Mouse (Mus musculus) stomach, embryonic 15.5 days (tissue): ENCODE data around the gene Nkain2. TPM values are rescaled to one million over a fixed set of nuclear protein-coding genes. Genes with fewer than 3 reads are reported as not detected.
"Not testable (repeated sequence)": the region's sequence is repeated elsewhere in the genome, so short reads cannot be mapped to it uniquely, and the experiment has no call there.

Experiments
- ATAC-seq: fragments of 200-750 bp; cut with Nextera tagmentation; 2 replicates; pipeline ENCODE4 v1.8.0; 2017; ENCODE audit warnings: low read depth, moderate number of reproducible peaks, moderate TSS enrichment; ENCODE audit not compliant: insufficient read depth, low FRiP score
- H3K27ac ChIP-seq: fragments of 300-500 bp; sonication (generic); 2 replicates; pipeline ENCODE4 v1.5.1; 2015; ENCODE audit warnings: mild to moderate bottlenecking, inconsistent platforms
- H3K27me3 ChIP-seq: fragments of 300-500 bp; sonication (generic); replicated peaks from 2 replicates; pipeline ENCODE4 v1.6.1; 2015; ENCODE audit warnings: inconsistent platforms
- H3K36me3 ChIP-seq: fragments of 300-500 bp; sonication (generic); 2 replicates; pipeline ENCODE4 v1.6.1; 2015; ENCODE audit warnings: inconsistent platforms
- H3K4me1 ChIP-seq: fragments of 300-500 bp; sonication (generic); 2 replicates; pipeline ENCODE4 v1.6.1; 2015; ENCODE audit warnings: inconsistent platforms
- H3K4me2 ChIP-seq: fragments of 300-500 bp; sonication (generic); 2 replicates; pipeline ENCODE4 v1.6.1; 2015; ENCODE audit warnings: mild to moderate bottlenecking, inconsistent platforms
- H3K4me3 ChIP-seq: fragments of 300-500 bp; sonication (generic); replicated peaks from 2 replicates; pipeline ENCODE4 v1.5.1; 2015; ENCODE audit warnings: inconsistent platforms
- H3K9ac ChIP-seq: fragments of 300-500 bp; sonication (generic); 2 replicates; pipeline ENCODE4 v1.6.1; 2015; ENCODE audit warnings: inconsistent platforms
- H3K9me3 ChIP-seq: fragments of 300-500 bp; sonication (generic); 2 replicates; pipeline ENCODE4 v1.6.1; 2016; ENCODE audit warnings: inconsistent platforms
- WGBS: fragments of 180-500 bp; shearing (Covaris S2); methylation state at CpG from one replicate; pipeline ENCODE4 v1.1.7; 2015; 5-methylcytosine and 5-hydroxymethylcytosine counted together
- polyA plus RNA-seq: library from polyadenylated mRNA; unstranded; fragments of >200 nt; fragmentation: Nextera tagmentation; extraction: Ambion mirVana; gene quantifications from 2 replicates; pipeline ENCODE4 v1.2.1, GENCODE M21; 2015

Nkain2 gene
- polyA plus RNA-seq, 1 experiment from 2014 or later = 0.59 TPM

- Histone ChIP-seq H3K9ac (no peak overlapping the region), H3K4me1 (no peaks in the 10 kb centered on the region), H3K27me3 (no peaks in the 10 kb centered on the region), H3K36me3 (no peaks in the 10 kb centered on the region), H3K4me3 (no peak overlapping the region), H3K27ac (no peak overlapping the region), H3K4me2 (no peak overlapping the region), H3K9me3 (no peaks in the 10 kb centered on the region)
- WGBS = 53% methylated on average over 1 of the region's 1 CpGs
- no peak for ATAC-seq
Measured at GRCm38 (mm10) chr10:32018385-32018784, 871.9 kb downstream of the Nkain2 start.

GRCm38 (mm10) chr10:32001216-32001753, 889.0 kb downstream of the Nkain2 start:
- no peaks in the 10 kb centered on the region for H3K27me3 ChIP-seq
- no peak overlapping the region for H3K27ac ChIP-seq
- no peak overlapping the region for H3K4me3 ChIP-seq
- no peaks in the 10 kb centered on the region for H3K36me3 ChIP-seq
- no peaks in the 10 kb centered on the region for H3K4me1 ChIP-seq
- no peak overlapping the region for H3K9ac ChIP-seq
- H3K4me2 ChIP-seq = no peak overlapping the region
- ATAC-seq = no peak
- no peaks in the 10 kb centered on the region for H3K9me3 ChIP-seq
- WGBS = 88% methylated on average over 1 of the region's 1 CpGs

- no peaks in the 10 kb centered on the region for H3K4me1 ChIP-seq
- H3K4me2 ChIP-seq = no peak overlapping the region
- ATAC-seq = no peak
- H3K9ac ChIP-seq = no peak overlapping the region
- H3K9me3 ChIP-seq = no peaks in the 10 kb centered on the region
- no peaks in the 10 kb centered on the region for H3K36me3 ChIP-seq
- H3K4me3 ChIP-seq = no peak overlapping the region
- H3K27ac ChIP-seq = no peak overlapping the region
- no peaks in the 10 kb centered on the region for H3K27me3 ChIP-seq
- WGBS = 76% methylated on average over 1 of the region's 1 CpGs
Measured at GRCm38 (mm10) chr10:31993205-31993604, 897.1 kb downstream of the Nkain2 start.

GRCm38 (mm10) chr10:31978387-31978786, 911.9 kb downstream of the Nkain2 start:
- no peaks in the 10 kb centered on the region for H3K27me3 ChIP-seq
- H3K27ac ChIP-seq = no peak overlapping the region
- H3K36me3 ChIP-seq = no peaks in the 10 kb centered on the region
- H3K4me1 ChIP-seq = no peaks in the 10 kb centered on the region
- ATAC-seq = no peak
- no peak overlapping the region for H3K4me2 ChIP-seq
- H3K9ac ChIP-seq = no peak overlapping the region
- H3K4me3 ChIP-seq = no peak overlapping the region
- no peaks in the 10 kb centered on the region for H3K9me3 ChIP-seq

GRCm38 (mm10) chr10:31947178-31947726, 943.0 kb downstream of the Nkain2 start:
- no peak overlapping the region for H3K9ac ChIP-seq
- no peak overlapping the region for H3K4me2 ChIP-seq
- H3K4me1 ChIP-seq = no peaks in the 10 kb centered on the region
- WGBS = 78% methylated on average over 2 of the region's 2 CpGs
- H3K27me3 ChIP-seq = no peaks in the 10 kb centered on the region
- H3K36me3 ChIP-seq = no peaks in the 10 kb centered on the region
- no peaks in the 10 kb centered on the region for H3K9me3 ChIP-seq
- no peak overlapping the region for H3K27ac ChIP-seq
- H3K4me3 ChIP-seq = no peak overlapping the region
- ATAC-seq = no peak

GRCm38 (mm10) chr10:31931961-31932360, 958.3 kb downstream of the Nkain2 start:
- WGBS = 94% methylated on average over 2 of the region's 2 CpGs
- ATAC-seq = no peak

GRCm38 (mm10) chr10:31927657-31928056, 962.6 kb downstream of the Nkain2 start:
- Histone ChIP-seq H3K9ac (no peak overlapping the region), H3K4me3 (no peak overlapping the region), H3K4me2 (no peak overlapping the region), H3K27me3 (no peaks in the 10 kb centered on the region), H3K36me3 (no peaks in the 10 kb centered on the region), H3K9me3 (no peaks in the 10 kb centered on the region), H3K27ac (no peak overlapping the region), H3K4me1 (no peaks in the 10 kb centered on the region)
- no peak for ATAC-seq
- WGBS = 48% methylated on average over 5 of the region's 5 CpGs

More at GRCm38 (mm10) chr10:31931961-31932360, 958.3 kb downstream of the Nkain2 start:
- Histone ChIP-seq H3K4me1 (no peaks in the 10 kb centered on the region), H3K9me3 (no peaks in the 10 kb centered on the region), H3K27me3 (no peaks in the 10 kb centered on the region), H3K27ac (no peak overlapping the region), H3K9ac (no peak overlapping the region), H3K4me2 (no peak overlapping the region), H3K4me3 (no peak overlapping the region), H3K36me3 (no peaks in the 10 kb centered on the region)

GRCm38 (mm10) chr10:31920901-31921300, 969.4 kb downstream of the Nkain2 start:
- not testable (repeated sequence) for H3K36me3 ChIP-seq, ATAC-seq, H3K27ac ChIP-seq, H3K9me3 ChIP-seq, H3K4me2 ChIP-seq, H3K9ac ChIP-seq, H3K4me1 ChIP-seq, H3K4me3 ChIP-seq, H3K27me3 ChIP-seq
- 92% methylated on average over 3 of the region's 3 CpGs for whole genome bisulfite sequencing

GRCm38 (mm10) chr10:31907488-31907887, 982.8 kb downstream of the Nkain2 start:
- WGBS = 77% methylated on average over 3 of the region's 3 CpGs
- Histone ChIP-seq H3K4me2 (no peak overlapping the region), H3K36me3 (no peaks in the 10 kb centered on the region), H3K9me3 (no peaks in the 10 kb centered on the region), H3K27ac (no peak overlapping the region), H3K4me3 (no peak overlapping the region), H3K27me3 (no peaks in the 10 kb centered on the region), H3K9ac (no peak overlapping the region), H3K4me1 (no peaks in the 10 kb centered on the region)
- no peak for ATAC-seq

- 21% methylated on average over 2 of the region's 2 CpGs for WGBS
- no peak for ATAC-seq
Measured at GRCm38 (mm10) chr10:31899501-31899900, 990.8 kb downstream of the Nkain2 start.

GRCm38 (mm10) chr10:31873323-31873895, 1016.9 kb downstream of the Nkain2 start:
- Histone ChIP-seq H3K27me3 (no peaks in the 10 kb centered on the region), H3K4me2 (no peak overlapping the region), H3K27ac (no peak overlapping the region), H3K4me1 (no peaks in the 10 kb centered on the region), H3K4me3 (no peak overlapping the region), H3K36me3 (no peaks in the 10 kb centered on the region), H3K9me3 (no peaks in the 10 kb centered on the region), H3K9ac (no peak overlapping the region)
- WGBS = 58% methylated on average over 4 of the region's 4 CpGs
- ATAC-seq = no peak

More at GRCm38 (mm10) chr10:31899501-31899900, 990.8 kb downstream of the Nkain2 start:
- Histone ChIP-seq H3K9ac (no peak overlapping the region), H3K4me2 (no peak overlapping the region), H3K4me3 (no peak overlapping the region), H3K36me3 (no peaks in the 10 kb centered on the region), H3K9me3 (no peaks in the 10 kb centered on the region), H3K4me1 (no peaks in the 10 kb centered on the region), H3K27ac (no peak overlapping the region), H3K27me3 (no peaks in the 10 kb centered on the region)

- WGBS = 70% methylated on average over 1 of the region's 1 CpGs
- no peak overlapping the region for H3K4me3 ChIP-seq
- H3K36me3 ChIP-seq = no peaks in the 10 kb centered on the region
- ATAC-seq = no peak
- no peaks in the 10 kb centered on the region for H3K9me3 ChIP-seq
- no peak overlapping the region for H3K4me2 ChIP-seq
- no peaks in the 10 kb centered on the region for H3K27me3 ChIP-seq
- H3K4me1 ChIP-seq = no peaks in the 10 kb centered on the region
- no peak overlapping the region for H3K9ac ChIP-seq
- H3K27ac ChIP-seq = no peak overlapping the region
Measured at GRCm38 (mm10) chr10:31868275-31868674, 1022.0 kb downstream of the Nkain2 start.
